Mouse (Mus musculus) midbrain, embryonic 16.5 days (tissue): ENCODE data around the gene Cyp1a1. TPM values are rescaled to one million over a fixed set of nuclear protein-coding genes. Genes with fewer than 3 reads are reported as not detected.
"Not testable (repeated sequence)": the region's sequence is repeated elsewhere in the genome, so short reads cannot be mapped to it uniquely, and the experiment has no call there.

Experiments used
- ATAC-seq: fragments of 200-750 bp; cut with Nextera tagmentation; 2 replicates; pipeline ENCODE4 v1.8.0; 2017; ENCODE audit warnings: moderate TSS enrichment
- H3K27ac ChIP-seq: fragments of 300-500 bp; sonication (generic); 2 replicates; pipeline ENCODE4 v1.5.1; 2014; ENCODE audit warnings: mild to moderate bottlenecking, low read length, mixed read lengths
- H3K27me3 ChIP-seq: fragments of 300-500 bp; sonication (generic); 2 replicates; pipeline ENCODE4 v1.6.1; 2014; ENCODE audit warnings: low read depth, low read length, mixed read lengths; ENCODE audit not compliant: control insufficient read depth, insufficient read depth
- H3K36me3 ChIP-seq: fragments of 300-500 bp; sonication (generic); 2 replicates; pipeline ENCODE4 v1.6.1; 2014; ENCODE audit warnings: mild to moderate bottlenecking, low read length, moderate library complexity, mixed read lengths; ENCODE audit not compliant: control insufficient read depth, insufficient read depth
- H3K4me1 ChIP-seq: fragments of 300-500 bp; sonication (generic); 2 replicates; pipeline ENCODE4 v1.6.1; 2014; ENCODE audit warnings: mild to moderate bottlenecking, low read length, mixed read lengths; ENCODE audit not compliant: control insufficient read depth, insufficient read depth
- H3K4me2 ChIP-seq: fragments of 300-500 bp; sonication (generic); 2 replicates; pipeline ENCODE4 v1.6.1; 2014; ENCODE audit warnings: mild to moderate bottlenecking, low read length, mixed read lengths
- H3K4me3 ChIP-seq: fragments of 300-500 bp; sonication (generic); 2 replicates; pipeline ENCODE4 v1.5.1; 2014; ENCODE audit warnings: low read depth, mild to moderate bottlenecking, low read length, moderate library complexity, mixed read lengths
- H3K9ac ChIP-seq: fragments of 300-500 bp; sonication (generic); 2 replicates; pipeline ENCODE4 v1.6.1; 2014; ENCODE audit warnings: low read depth, low read length, mixed read lengths
- H3K9me3 ChIP-seq: fragments of 300-500 bp; sonication (generic); replicated peaks from 2 replicates; pipeline ENCODE4 v1.6.1; 2014; ENCODE audit warnings: mild to moderate bottlenecking, low read length, mixed read lengths; ENCODE audit not compliant: control insufficient read depth, poor library complexity, severe bottlenecking
- WGBS: fragments of 180-500 bp; shearing (Covaris S2); extraction: QIAGEN DNeasy Blood & Tissue Kit; methylation state at CpG from one replicate; pipeline ENCODE4 v1.1.7; 2014; 5-methylcytosine and 5-hydroxymethylcytosine counted together
- polyA plus RNA-seq: library from polyadenylated mRNA; unstranded; fragments of >200 nt; fragmentation: Nextera tagmentation; extraction: Ambion mirVana; gene quantifications from 2 replicates; pipeline ENCODE4 v1.2.1, GENCODE M21; 2015

Cyp1a1 gene
- polyA plus RNA-seq, 1 experiment from 2014 or later: 0.06 TPM

DNA sequence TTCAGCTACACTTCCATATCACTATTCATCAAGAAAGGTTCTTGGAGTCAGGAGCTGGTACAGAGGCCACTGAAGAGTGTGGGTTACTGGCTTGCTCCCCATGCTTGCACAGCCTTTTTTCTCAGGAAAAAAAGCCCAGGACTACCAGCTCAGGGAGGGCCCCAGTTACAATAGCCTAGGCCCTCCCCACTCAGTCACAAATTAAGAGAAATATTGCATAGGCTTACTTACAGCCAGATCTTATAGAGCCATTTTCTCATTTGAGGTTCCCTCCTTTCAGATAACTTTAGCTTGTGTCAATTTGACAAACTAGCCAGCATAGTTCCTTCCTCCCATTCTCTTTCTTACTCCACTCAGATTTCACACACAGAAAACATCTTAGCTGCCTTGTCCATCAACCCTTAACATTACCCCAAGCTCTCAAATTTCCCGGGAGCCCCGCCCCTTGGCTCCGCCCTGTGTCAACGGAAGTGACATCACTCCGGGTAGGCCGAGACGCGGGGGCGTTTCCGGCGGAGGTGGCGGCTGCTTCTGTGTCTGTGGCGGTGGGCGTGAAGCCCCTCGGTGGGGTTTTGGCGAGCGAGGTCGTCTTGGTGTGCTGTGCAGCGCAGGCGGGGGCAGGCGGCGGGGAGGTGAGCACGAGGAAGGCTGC, 20.5 kb downstream of the Cyp1a1 start, which contains the start of gene Edc3:
TSS of gene Edc3 (plus strand) at position 473 of the 652 bp plus-strand sequence.
- no peaks in the 10 kb centered on the region; the same call in 1 of the 2 replicates for H3K27me3 ChIP-seq
- peak; percentile 93 for ATAC-seq
- peak within 1 kb of the TSS; percentile 82 for H3K4me2 ChIP-seq
- WGBS: under 1% methylated on average over 23 of the region's 23 CpGs
- H3K4me1 ChIP-seq: peaks cover 16% of the 10 kb centered on the region
- peak within 1 kb of the TSS; percentile 92 for H3K4me3 ChIP-seq
- 0 out of 2 replicates have a peak, but pooled peaks cover 2% of the 10 kb centered on the region for H3K9me3 ChIP-seq
- H3K36me3 ChIP-seq: peaks cover under 1% of the 10 kb centered on the region
- peak within 1 kb of the TSS; percentile 88 for H3K9ac ChIP-seq
- peak within 1 kb of the TSS; percentile 81 for H3K27ac ChIP-seq

- H3K4me1 ChIP-seq: peaks cover 16% of the 10 kb centered on the region
- H3K9me3 ChIP-seq: 0 out of 2 replicates have a peak, but pooled peaks cover 2% of the 10 kb centered on the region
- H3K4me2 ChIP-seq: peak overlapping the region; percentile 82
- WGBS: 3% methylated on average over 38 of the region's 39 CpGs
- peaks cover 4% of the 10 kb centered on the region for H3K36me3 ChIP-seq
- peak; percentile 64 for ATAC-seq
- H3K27ac ChIP-seq: peak overlapping the region; percentile 81
- H3K4me3 ChIP-seq: peak overlapping the region; percentile 92
- no peaks in the 10 kb centered on the region; the same call in 1 of the 2 replicates for H3K27me3 ChIP-seq
- peak overlapping the region; percentile 88 for H3K9ac ChIP-seq
Observed at GRCm38 (mm10) chr9:57708720-57709274, 21.1 kb downstream of the Cyp1a1 start.

- H3K36me3 ChIP-seq: peaks cover 12% of the 10 kb centered on the region
- WGBS: 90% methylated on average over 5 of the region's 5 CpGs
- ATAC-seq: not testable (repeated sequence)
Observed at GRCm38 (mm10) chr9:57710214-57710613, 22.5 kb downstream of the Cyp1a1 start.

GRCm38 (mm10) chr9:57712194-57712593, 24.5 kb downstream of the Cyp1a1 start:
- 0 out of 2 replicates have a peak, but pooled peaks cover 2% of the 10 kb centered on the region for H3K9me3 ChIP-seq
- H3K27me3 ChIP-seq: no peaks in the 10 kb centered on the region
- no peak for ATAC-seq
- H3K4me1 ChIP-seq: peaks cover 16% of the 10 kb centered on the region
- H3K4me2 ChIP-seq: no peak overlapping the region
- peaks cover 25% of the 10 kb centered on the region for H3K36me3 ChIP-seq
- 67% methylated on average over 2 of the region's 2 CpGs for WGBS
- no peak overlapping the region for H3K9ac ChIP-seq
- H3K4me3 ChIP-seq: no peak overlapping the region
- H3K27ac ChIP-seq: no peak overlapping the region

More at GRCm38 (mm10) chr9:57710214-57710613, 22.5 kb downstream of the Cyp1a1 start:
- H3K9ac ChIP-seq, H3K4me2 ChIP-seq, H3K9me3 ChIP-seq, H3K4me3 ChIP-seq, H3K27me3 ChIP-seq, H3K27ac ChIP-seq: not testable (repeated sequence)
- peaks cover 16% of the 10 kb centered on the region for H3K4me1 ChIP-seq

- Histone ChIP-seq H3K27ac (no peak overlapping the region), H3K9ac (no peak overlapping the region), H3K4me2 (no peak overlapping the region), H3K4me3 (no peak overlapping the region), H3K27me3 (no peaks in the 10 kb centered on the region), H3K9me3 (no peaks in the 10 kb centered on the region), H3K4me1 (no peaks in the 10 kb centered on the region), H3K36me3 (peaks cover 42% of the 10 kb centered on the region)
- no peak for ATAC-seq
- 85% methylated on average over 7 of the region's 7 CpGs for WGBS
Observed at GRCm38 (mm10) chr9:57718408-57718807, 30.7 kb downstream of the Cyp1a1 start.

- WGBS: 95% methylated on average over 3 of the region's 3 CpGs
- H3K4me3 ChIP-seq: no peak overlapping the region
- H3K36me3 ChIP-seq: peaks cover 28% of the 10 kb centered on the region
- ATAC-seq: no peak
- no peak overlapping the region for H3K27ac ChIP-seq
- no peaks in the 10 kb centered on the region for H3K27me3 ChIP-seq
- H3K9ac ChIP-seq: no peak overlapping the region
- H3K4me2 ChIP-seq: no peak overlapping the region
- no peaks in the 10 kb centered on the region for H3K4me1 ChIP-seq
- no peaks in the 10 kb centered on the region for H3K9me3 ChIP-seq
Observed at GRCm38 (mm10) chr9:57720736-57721135, 33.0 kb downstream of the Cyp1a1 start.

GRCm38 (mm10) chr9:57722371-57722770, 34.6 kb downstream of the Cyp1a1 start:
- Histone ChIP-seq H3K9ac (no peak overlapping the region), H3K4me2 (no peak overlapping the region), H3K36me3 (peaks cover 21% of the 10 kb centered on the region), H3K4me3 (no peak overlapping the region), H3K4me1 (no peaks in the 10 kb centered on the region), H3K9me3 (no peaks in the 10 kb centered on the region), H3K27me3 (no peaks in the 10 kb centered on the region), H3K27ac (no peak overlapping the region)
- no peak for ATAC-seq
- WGBS: 82% methylated on average over 1 of the region's 1 CpGs

DNA sequence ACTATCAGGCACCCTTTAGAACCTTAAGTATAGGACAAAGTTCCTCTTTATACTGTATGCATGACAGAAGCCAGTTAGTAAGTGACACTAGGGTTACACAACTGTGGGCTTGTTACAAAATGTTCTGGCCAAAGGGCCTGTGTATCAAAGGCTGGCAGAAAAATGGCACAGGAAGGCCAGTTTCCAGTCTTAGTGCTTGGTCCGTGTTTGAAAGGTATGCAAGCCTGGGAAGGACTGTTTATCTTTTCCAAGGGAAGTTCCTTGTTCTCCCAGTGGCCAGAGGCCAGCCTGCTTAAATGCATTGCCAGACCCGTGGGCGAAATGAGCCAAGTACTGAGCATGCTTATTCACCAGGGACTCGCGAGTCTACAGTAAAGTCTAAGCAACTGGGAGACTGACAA, 35.6 kb downstream of the Cyp1a1 start:
- Histone ChIP-seq H3K27ac (no peak overlapping the region), H3K4me1 (no peaks in the 10 kb centered on the region), H3K36me3 (peaks cover 19% of the 10 kb centered on the region), H3K4me2 (no peak overlapping the region), H3K4me3 (no peak overlapping the region), H3K27me3 (no peaks in the 10 kb centered on the region), H3K9ac (no peak overlapping the region), H3K9me3 (no peaks in the 10 kb centered on the region)
- 79% methylated on average over 5 of the region's 5 CpGs for WGBS
- ATAC-seq: no peak

GRCm38 (mm10) chr9:57723796-57724195, 36.1 kb downstream of the Cyp1a1 start:
- Histone ChIP-seq H3K4me3 (no peak overlapping the region), H3K9ac (no peak overlapping the region), H3K27ac (no peak overlapping the region), H3K36me3 (peaks cover 16% of the 10 kb centered on the region), H3K4me1 (no peaks in the 10 kb centered on the region), H3K9me3 (no peaks in the 10 kb centered on the region), H3K4me2 (no peak overlapping the region), H3K27me3 (no peaks in the 10 kb centered on the region)
- no peak for ATAC-seq
- 88% methylated on average over 5 of the region's 5 CpGs for WGBS
